Mouse (Mus musculus) left cerebral cortex, postnatal 36 days (tissue): ENCODE measurements at regions not wholly inside any gene's neighbourhood (a gene's known extent, or its start where the extent isn't known, plus 50 kb on each side); places are given as distances from the start of the nearest gene placed in this dataset.
"Not testable (repeated sequence)": the region's sequence is repeated elsewhere in the genome, so short reads cannot be mapped to it uniquely, and the experiment has no call there.

Experiments used
- DNase-seq, 2 experiments: peaks; one replicate each; pipeline ENCODE4 v3.0.0; 2021 to 2022; ENCODE audit warnings: low spot score in 2 of 2, mixed read lengths in 1 of 2
- intact Hi-C: fragments of 180-260 bp; cut with DNase I; formaldehyde crosslinking; loops from one replicate; pipeline ENCODE4 v1.15.1; 2025

DNA sequence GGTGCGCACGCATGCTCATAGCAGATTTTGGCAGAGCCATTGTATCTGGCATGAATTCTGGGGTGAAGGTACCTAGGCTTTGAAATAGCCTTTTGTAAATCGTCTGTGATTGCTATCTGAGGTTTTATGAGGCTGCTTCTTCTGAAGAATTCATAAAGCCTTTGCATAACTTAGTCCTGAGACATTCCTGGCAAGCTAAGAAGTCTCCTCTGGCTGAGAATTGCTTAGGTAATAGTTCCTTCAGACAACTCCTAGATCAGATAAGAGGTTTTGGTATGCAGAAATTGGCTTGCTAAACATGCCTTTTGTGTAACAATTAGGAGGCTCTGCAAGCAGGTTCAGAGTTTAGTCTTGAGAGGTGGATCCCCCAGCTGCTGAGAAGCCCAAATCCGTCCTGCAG, 82.7 kb downstream of the Pmp22 start:
- no peak for DNase-seq
- intact Hi-C loops: no loop called here

DNA sequence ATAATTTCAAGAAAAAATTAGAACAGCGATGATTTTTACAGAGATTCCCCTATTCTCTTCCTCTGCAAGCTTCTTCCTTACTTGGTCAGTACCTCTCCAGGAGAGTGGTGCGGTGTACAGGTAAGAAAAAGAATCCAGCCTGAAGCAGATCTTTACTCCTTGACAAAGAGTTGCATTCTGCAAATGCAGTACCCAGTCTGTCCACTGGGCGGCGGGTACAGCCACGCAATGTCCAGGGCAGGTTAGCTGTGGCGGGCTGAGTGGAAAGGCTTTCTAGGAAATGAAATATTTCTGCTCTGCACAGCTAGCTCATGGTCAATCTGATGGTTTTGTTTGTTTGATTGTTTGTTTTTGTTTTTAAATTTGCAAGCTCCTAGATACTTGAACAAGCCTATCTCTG, 84.3 kb downstream of the Pmp22 start:
- peak; percentile 73 to 76 for DNase-seq
- intact Hi-C loops: no loop called here

DNA sequence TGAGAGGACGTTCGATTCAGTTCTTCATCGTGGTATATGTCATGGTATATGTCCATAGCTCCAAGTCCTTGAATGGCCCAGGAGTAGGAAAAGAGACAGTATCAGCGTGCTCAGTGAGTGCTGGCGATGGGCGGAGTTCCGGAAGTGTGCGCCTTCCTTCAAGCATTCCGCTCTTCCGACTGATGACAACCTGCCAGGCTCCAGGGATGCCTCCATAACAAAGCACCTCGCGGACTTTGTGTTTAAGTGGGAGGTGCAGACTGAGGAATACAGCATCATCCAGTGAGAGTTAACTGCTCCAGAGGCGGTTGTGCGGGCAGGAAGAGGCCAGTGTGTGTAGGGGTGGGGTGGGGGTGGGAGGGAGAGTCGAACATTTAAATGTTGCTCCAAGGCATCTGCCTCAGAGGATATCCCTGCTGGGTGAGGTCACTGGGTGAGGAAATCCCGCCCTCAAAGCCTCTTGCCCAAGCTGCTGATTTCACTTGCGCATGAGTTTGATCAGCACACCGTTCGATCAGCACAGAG, 85.2 kb downstream of the Pmp22 start:
- DNase-seq: no peak
- intact Hi-C loops: no loop called here

DNA sequence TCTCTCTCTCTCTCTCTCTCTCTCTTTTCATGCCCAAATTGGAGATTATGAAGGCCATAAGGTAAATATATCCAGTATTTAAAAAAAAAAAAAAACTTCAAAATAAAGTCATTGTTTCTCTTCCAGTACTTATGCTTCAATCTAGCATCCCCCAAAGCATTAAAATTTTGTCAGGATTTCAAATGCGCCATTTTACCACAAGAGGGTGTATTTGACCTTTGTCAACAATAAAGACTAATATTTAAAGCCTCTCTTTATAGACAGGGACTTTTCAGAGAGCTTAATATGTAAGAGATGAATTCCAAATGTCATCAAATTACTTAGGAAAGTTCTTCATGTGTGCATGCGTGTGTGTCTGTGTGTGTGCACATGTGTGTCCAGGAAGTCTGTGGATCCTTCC, 87.2 kb downstream of the Pmp22 start:
- DNase-seq: no peak
- intact Hi-C loops: loop anchor here (5.0 kb wide), 1 partner anchor 176 kb away; no protein-coding TSS in a partner anchor

DNA sequence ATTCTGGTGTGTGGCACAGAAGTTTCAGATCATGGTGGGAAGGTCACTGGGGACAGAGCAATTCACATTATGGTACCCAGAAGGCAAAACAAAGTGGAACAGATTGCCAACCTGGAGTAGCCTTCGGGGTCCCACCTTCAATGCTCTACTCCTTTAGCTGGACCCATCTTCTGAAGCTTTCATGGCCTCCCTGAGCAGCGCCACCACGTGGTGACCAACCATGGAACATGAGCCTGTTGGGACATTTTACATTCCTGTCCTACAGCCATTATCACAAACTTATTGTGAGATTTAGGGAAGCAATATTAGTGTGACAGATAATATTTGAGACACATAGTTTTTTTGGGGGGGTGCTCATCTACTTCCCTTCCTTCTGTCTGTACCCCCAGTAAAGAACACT, 88.3 kb downstream of the Pmp22 start:
- intact Hi-C loops: loop anchor here (5.0 kb wide), 1 partner anchor 175 kb away; no protein-coding TSS in a partner anchor
- no peak for DNase-seq

DNA sequence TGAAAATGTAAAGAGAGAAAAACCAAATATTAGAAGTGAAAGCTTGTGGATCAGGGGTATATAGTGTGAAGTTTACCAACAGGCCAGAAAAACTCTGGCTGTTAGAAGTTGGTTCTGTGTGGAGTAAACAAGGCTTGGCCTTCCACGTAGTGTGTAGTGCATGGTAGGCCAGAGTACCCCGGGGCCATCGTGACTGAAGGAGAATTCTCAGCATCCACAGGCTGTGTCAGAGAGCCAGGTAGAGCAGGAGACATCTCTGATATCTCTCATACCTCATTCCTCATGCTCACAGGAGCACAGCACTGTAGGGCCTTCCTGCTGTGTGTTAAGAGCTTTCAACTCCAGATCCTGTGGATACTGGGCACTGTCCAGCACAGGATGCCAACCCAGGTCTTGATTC, 97.7 kb downstream of the Pmp22 start:
- intact Hi-C loops: no loop called here
- DNase-seq: no peak

DNA sequence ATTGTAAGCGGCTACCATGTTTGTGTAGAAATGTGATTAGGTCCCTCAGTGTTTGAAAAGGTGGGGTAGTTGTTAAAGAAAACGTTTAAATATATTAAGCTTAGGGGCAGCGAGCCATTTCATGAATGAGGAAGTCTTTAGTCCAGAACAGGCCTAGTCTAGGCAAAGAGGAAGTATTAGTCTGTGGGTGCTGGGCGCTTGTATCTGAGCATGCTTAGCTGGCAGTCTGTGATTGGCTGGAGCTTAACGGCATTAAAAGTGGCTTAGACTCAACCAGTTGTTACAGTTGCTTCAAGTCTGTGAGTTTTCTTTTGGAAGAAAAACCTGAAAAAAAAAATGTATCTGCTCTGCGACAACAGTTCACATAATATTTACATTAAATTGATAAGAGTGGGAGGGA, 102.0 kb downstream of the Pmp22 start:
- no peak for DNase-seq
- intact Hi-C loops: no loop called here

DNA sequence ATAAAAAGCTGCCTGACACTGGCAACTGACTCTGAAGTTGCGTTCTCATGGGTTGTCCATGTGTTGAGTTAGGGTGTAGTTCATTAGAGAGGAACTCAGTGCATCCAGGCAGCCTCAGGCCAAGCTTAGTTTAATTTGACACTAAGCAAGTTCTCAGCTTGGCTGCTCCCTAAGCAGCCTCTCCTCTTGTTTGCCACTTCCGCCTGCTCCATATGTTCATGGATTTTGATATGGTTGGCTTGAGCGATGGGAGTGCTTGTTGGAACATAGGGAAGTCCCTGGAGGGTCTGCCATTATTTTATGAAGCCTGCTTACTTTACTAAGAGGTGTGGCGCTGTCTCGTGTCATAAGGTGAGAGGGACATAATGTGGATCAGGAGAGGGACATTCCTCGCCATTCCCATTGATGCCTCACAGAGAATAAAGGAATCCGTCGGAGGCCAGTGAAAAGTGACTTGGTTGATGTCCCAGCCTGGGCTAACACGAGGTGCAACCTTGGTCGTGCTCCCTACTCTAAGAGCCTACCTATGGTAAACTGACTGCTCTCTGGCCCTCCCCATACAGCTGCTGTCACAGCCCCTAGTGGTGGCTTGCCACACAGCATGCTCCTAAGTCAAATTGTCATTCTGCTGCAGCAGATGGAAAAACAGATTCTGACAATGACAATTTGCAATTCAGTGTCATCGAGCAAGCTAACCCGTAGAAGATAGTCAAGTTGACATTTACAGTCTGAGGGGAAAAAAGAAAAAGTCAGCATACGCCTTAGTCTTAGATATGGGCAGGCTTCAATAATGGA, 104.6 kb downstream of the Pmp22 start:
- DNase-seq: no peak
- intact Hi-C loops: no loop called here

DNA sequence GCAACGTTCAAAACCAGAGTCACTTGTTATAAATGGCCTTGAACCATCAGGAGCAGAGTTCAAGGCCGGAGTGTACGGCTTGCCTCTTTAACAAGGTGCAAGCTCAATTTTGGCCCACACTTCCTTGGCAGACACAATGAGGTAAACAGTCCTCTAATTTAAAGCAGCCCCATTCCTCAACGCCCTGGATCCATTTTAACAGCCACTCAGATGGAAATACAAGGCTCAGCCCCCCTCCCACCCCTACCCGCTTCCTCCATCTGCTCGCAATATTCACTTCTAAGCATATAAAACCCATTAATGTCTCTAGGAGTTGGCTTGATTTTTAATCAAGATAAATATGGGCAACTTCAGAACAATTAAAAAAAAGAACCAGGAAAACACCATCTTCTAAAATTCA, 105.7 kb downstream of the Pmp22 start:
- no peak for DNase-seq
- intact Hi-C loops: no loop called here

DNA sequence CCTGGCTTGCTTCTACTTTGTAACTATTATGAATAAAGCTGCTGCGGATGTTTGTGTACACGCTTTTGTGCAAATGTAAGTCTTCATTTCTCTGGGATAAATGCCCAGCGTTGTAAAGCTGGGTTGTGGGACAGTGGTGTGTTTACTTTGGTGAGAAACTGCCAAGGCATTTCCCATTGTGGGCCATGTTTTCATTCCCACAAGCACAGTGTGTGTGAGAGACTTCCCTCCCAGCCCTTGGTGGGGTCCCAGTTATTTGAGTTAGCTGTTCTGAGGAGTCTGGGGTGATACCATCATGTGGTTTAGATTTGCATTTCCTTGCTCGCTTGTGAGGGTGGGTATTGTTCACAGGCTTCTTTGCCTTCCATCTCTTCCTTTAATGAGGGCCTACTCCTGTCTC, 109.9 kb downstream of the Pmp22 start:
- intact Hi-C loops: no loop called here
- DNase-seq: no peak

DNA sequence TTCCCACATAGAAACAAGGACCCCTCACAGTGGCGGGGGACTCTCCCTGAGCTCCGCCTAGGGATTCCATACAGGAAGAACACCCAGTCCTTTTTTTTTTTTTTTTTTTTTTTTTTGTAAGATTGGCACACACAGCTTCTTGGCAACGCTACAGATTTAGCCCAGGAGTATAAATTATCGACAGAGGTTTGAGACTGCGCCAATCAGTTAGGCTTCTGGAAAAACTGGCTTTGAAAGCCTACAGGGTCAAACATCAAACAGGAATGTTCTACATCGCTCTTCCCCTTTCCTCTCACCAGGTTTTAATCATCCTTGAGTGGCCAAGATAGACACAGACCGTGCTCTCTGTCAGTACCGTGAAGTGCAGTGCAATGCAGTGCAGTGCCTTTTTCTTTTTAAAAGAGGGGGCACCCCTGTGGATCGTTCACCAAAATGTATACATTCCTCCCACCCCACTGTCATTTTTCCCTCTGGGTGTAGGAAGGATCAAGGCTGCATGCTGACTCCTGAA, 115.2 kb downstream of the Pmp22 start:
- DNase-seq: no peak
- intact Hi-C loops: no loop called here

DNA sequence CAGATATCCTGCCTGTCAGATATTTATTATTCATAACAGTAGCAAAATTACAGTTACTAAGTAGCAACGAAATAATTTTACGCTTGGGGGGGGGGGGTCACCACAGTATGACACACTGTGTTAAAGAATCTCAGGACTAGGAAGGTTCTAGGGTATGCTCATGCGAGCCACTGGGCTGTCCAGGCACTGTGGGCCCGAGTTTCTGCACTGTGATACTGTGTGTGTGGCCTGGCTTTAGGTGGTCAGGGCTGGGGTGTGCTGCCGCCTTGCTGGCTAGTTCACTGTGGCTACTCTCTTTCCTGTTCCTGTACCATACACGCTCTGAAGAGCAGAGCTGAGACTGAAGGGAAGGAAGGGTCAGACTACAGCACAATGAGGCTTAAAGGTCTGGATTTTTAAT, 116.3 kb downstream of the Pmp22 start:
- intact Hi-C loops: no loop called here
- DNase-seq: no peak

DNA sequence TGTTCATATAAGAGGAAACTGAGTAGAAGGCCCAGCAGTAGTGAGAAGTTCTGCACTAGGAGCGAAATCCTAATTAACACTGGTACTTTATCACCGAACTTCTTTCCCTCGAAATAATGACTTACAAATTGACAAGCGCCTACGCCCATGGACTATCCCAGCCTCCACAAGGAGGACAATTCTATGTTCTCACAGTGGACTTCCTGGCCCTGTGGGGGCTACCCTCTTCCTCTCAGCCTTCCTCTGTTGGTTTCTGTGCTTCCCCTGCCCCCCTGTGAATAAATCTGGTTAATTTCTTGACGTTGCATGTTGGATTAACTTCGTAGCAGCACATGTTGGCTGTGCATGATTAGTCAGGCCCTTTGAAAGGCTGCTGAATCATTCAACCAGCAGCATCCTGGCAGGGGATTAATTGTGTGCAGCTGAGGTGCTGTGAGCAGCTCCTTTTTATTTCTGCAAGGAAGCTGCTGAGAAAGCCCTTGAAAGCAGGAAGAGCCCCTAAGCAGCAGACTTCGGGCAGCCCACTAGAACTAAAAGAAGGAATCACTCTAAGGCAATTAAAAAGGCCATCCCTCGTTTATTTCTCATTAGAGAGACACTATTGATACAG, 117.4 kb downstream of the Pmp22 start:
- intact Hi-C loops: no loop called here
- DNase-seq: no peak

DNA sequence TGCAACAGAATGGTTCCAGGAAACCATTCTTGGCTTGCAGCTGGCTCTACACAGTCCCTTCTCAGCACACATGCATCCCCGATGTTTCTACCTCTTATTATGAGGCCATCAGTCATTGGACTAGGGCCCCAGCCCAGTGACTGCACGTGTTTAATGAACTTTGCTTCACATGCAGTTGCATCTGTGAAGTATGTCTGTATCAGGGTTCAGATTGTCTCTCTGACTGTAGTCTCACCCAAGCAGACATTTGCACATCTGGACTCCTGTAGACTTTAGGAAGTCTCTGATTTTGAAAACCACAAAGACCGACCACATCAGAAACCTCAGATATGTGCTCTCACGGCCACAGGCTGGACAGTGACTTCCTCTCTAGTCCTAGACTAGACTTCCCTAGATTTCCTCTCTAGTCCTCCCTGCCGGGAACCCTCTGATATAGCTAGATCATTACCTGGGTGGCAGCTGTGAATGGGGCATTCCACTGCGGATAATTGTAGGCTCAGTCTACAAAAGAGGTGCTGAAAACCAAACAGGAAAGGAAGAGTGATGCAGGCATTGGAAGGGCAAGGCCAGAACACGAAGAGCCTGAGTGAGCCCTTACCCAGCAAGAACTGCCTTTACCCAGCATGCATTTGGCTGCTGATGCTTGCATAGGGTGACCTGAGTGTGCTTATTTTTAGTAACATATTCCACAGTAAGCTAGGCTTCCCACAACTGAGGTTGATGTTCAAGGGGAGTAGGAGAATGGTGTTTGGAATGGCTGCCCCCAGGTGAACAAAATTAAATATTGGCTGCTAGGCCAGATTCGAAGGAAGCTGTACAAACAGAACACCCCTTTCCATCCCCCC, 123.5 kb downstream of the Pmp22 start:
- intact Hi-C loops: no loop called here
- no peak for DNase-seq

DNA sequence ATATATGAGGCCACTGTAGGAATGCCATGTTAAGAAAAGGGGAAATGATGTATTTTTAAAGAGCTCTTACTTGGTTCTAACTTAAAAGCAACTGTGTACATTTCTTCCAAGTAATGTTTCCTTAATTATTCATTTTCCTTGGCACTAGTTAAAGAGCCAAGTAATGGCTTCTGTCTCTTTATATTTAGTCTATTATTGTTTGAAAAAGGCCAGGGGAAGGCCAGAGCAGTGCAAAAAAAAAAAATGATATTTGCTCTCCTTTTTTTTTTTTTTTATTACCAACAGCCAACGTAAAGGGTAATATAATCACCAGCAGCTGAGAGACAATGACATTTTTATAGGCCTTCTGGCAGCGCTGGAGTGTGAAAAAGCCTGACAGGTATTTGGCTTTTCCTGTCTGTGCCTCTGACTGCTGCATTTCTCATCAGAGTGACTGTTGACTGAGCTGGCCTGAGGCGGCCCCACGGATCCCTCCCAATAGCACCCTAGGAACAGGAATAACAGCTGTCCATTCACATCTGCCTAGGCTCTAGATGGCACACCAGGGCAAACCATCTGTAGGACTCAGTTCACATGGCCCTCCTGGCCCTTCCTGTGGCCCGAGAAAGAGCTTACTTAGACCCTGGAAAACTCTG, 124.3 kb downstream of the Pmp22 start:
- no peak for DNase-seq
- intact Hi-C loops: no loop called here

DNA sequence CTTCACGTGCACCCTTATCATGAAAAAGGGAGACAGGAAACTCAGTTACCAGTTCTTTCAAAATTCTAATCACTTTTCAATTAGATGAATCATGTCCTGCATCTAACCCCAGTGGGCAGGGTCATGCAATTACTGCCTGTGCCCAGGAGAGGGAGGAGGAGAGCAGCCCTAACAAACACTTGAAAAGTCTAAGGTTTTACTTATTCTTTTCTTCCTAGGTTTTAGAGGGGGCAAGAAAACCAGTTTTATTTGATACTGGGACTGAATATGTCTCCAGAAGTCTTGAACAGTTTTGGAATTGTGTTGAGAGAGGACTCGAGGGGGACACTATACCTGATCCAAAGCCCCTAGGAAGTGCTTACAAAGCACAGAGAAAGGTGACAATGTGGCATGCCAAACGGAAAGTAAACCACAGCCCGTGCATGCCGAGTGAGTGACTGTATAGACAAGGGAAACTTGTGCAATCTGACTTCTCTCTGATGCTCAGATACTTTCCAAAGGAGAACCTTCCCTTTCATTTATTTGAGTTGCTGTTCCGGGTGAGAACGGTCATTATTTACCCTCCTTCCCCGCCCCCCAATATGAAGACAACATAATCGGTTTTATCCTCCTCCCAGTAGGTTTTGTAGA, 135.8 kb downstream of the Pmp22 start:
- DNase-seq: no peak
- intact Hi-C loops: loop anchor here (5.0 kb wide), 1 partner anchor 128 kb away; no protein-coding TSS in a partner anchor

DNA sequence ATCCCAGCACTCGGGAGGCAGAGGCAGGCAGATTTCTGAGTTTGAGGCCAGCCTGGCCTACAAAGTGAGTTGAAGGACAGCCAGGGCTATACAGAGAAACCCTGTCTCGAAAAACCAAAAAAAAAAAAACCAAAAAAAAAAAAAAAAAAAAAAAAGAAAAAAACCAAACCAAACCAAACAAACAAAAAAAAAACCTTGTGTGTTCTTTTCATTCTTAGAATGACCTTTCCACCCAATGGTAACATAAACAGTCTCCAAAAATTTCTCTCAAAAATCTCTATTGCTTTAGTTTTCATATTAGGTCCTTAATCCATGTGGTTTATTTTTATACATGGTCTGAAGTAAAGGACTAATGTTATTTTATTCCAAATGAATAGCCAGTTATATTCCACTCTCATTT, 137.5 kb downstream of the Pmp22 start:
- intact Hi-C loops: loop anchor here (5.0 kb wide), 1 partner anchor 126 kb away; no protein-coding TSS in a partner anchor
- DNase-seq: not testable (repeated sequence)

DNA sequence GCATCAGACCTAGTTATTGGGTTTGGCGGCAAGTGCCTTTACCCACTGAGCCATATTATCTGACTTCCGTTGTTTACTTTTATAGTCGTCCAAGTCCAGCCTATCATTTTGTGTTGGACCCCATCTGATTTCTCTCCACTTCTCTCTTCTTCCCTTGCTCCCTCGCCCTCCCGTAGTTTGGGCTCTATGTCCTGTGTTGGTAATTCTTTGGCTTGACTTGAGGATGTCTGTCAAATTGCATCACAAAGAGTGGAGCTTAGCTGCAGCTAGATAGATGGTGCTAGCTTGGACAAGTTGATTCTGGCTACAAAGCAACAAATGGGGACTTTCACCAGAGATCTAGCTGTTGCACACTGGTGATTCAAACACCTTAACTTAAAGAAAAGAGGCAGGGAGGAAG, 147.9 kb downstream of the Pmp22 start:
- intact Hi-C loops: no loop called here
- no peak for DNase-seq

DNA sequence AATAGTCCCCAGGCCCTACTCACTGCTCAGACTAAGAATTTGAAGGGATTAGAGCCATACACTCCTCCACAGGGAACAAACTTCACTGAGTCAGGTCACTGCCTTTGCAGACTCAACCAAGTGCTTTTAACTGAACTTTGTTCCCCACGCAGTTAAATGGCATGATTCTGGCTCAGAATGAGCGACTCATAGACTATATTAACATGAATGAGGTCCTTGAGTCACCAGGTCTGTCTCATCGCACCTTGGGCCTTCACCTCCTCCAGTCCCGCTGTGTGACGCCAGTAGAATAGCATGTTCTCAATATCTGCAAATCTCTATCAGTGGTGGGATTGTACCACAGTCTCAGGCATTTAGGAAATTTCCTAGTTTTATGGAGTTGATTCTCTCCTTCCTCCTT, 153.1 kb downstream of the Pmp22 start:
- intact Hi-C loops: no loop called here

More for the DNA sequence above, 153.1 kb downstream of the Pmp22 start:
- no peak for DNase-seq
